Mouse (Mus musculus) C2C12 (cell line): Measurements from ENCODE around the gene Mamdc2.

Source experiments
- CTCF ChIP-seq: IDR thresholded peaks from one replicate; pipeline ENCODE4 v1.5.1; 2011; ENCODE audit not compliant: control insufficient read depth, insufficient read depth, insufficient read length
- MAX ChIP-seq: IDR thresholded peaks from one replicate; pipeline ENCODE4 v1.6.1; 2011; ENCODE audit warnings: mild to moderate bottlenecking, control low read depth
- USF1 ChIP-seq: IDR thresholded peaks from one replicate; pipeline ENCODE4 v1.6.1; 2011; ENCODE audit warnings: low read depth, mild to moderate bottlenecking, control low read depth, moderate library complexity

DNA sequence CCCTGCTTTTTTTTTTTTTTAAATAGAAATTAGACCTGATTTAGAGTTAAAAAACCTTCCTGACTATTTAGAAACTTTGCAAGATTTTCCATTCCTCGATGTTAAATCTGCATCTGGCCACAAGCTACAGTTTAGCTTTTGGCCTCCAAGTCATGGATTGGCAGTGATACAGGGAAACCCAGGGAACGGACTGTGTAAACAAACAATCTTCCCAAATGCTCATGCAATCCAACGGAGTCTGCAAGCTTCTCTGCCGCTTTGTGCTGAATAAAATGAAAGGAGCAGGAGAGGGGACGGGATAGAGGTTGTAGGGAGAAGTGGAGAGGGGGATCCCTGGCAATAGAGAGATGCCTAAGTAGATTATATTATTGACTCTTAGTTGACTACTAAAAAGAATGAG lies 47.8 kb downstream of the Mamdc2 start:
- TF ChIP-seq CTCF (no peak), MAX (no peak), USF1 (no peak)
